Mouse (Mus musculus) stomach, embryonic 16.5 days (tissue): ENCODE measurements at regions not wholly inside any gene's neighbourhood (a gene's known extent, or its start where the extent isn't known, plus 50 kb on each side); places are given as distances from the start of the nearest gene placed in this dataset.

ENCODE experiments used
- ATAC-seq: fragments of 200-750 bp; cut with Nextera tagmentation; 2 replicates; pipeline ENCODE4 v1.8.0; 2017; ENCODE audit warnings: moderate number of reproducible peaks, moderate TSS enrichment; ENCODE audit not compliant: insufficient read depth, low FRiP score
- H3K27ac ChIP-seq: fragments of 300-500 bp; sonication (generic); 2 replicates; pipeline ENCODE4 v1.5.1; 2014; ENCODE audit warnings: low read length
- H3K27me3 ChIP-seq: fragments of 300-500 bp; sonication (generic); 2 replicates; pipeline ENCODE4 v1.6.1; 2014; ENCODE audit warnings: low read length, control low read depth, mixed read lengths; ENCODE audit not compliant: control insufficient read depth, insufficient read depth
- H3K36me3 ChIP-seq: fragments of 300-500 bp; sonication (generic); 2 replicates; pipeline ENCODE4 v1.6.1; 2014; ENCODE audit warnings: low read length; ENCODE audit not compliant: control insufficient read depth, insufficient read depth
- H3K4me1 ChIP-seq: fragments of 300-500 bp; sonication (generic); 2 replicates; pipeline ENCODE4 v1.6.1; 2014; ENCODE audit warnings: low read length, control low read depth, mixed read lengths; ENCODE audit not compliant: control insufficient read depth, insufficient read depth
- H3K4me2 ChIP-seq: fragments of 300-500 bp; sonication (generic); 2 replicates; pipeline ENCODE4 v1.6.1; 2014; ENCODE audit warnings: low read depth, low read length, mixed read lengths
- H3K4me3 ChIP-seq: fragments of 300-500 bp; sonication (generic); replicated peaks from 2 replicates; pipeline ENCODE4 v1.5.1; 2014; ENCODE audit warnings: mild to moderate bottlenecking, low read length
- H3K9ac ChIP-seq: fragments of 300-500 bp; sonication (generic); 2 replicates; pipeline ENCODE4 v1.6.1; 2014; ENCODE audit warnings: low read length
- H3K9me3 ChIP-seq: fragments of 300-500 bp; sonication (generic); replicated peaks from 2 replicates; pipeline ENCODE4 v1.6.1; 2016; ENCODE audit warnings: low read length, control low read depth; ENCODE audit not compliant: control insufficient read depth
- WGBS: fragments of 180-500 bp; shearing (Covaris S2); extraction: QIAGEN DNeasy Blood & Tissue Kit; methylation state at CpG from one replicate; pipeline ENCODE4 v1.1.7; 2014; 5-methylcytosine and 5-hydroxymethylcytosine counted together

DNA sequence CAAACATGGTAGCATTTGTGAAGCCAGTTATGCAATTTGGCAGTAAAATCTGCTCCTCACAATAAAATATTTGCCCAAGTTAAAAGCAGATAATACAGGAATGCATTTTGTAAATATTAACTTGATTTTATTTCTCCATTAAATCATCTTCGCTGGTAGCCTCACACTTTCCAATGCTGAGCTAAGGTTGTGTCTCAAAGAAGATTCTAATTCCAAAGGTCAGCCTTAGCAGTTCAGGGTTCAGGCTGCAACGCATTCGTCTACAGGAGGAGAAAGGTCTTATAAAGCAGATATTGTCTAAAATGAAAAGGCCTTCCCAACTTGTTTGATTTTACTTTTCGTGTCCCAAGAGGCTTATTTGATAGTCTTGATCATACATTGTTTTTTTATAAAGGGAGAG lies 51.0 kb upstream of the Il15 start:
- no peak overlapping the region for H3K9ac ChIP-seq
- no peak overlapping the region for H3K4me2 ChIP-seq
- no peak overlapping the region for H3K4me3 ChIP-seq
- no peaks in the 10 kb centered on the region for H3K27me3 ChIP-seq
- H3K36me3 ChIP-seq: no peaks in the 10 kb centered on the region
- H3K27ac ChIP-seq: no peak overlapping the region
- 68% methylated on average over 4 of the region's 4 CpGs for WGBS
- H3K9me3 ChIP-seq: no peaks in the 10 kb centered on the region
- no peak for ATAC-seq
- no peaks in the 10 kb centered on the region for H3K4me1 ChIP-seq
